Mouse (Mus musculus) heart, embryonic 13.5 days (tissue): ENCODE data around the gene Gpr137. TPM values are rescaled to one million over a fixed set of nuclear protein-coding genes. Genes with fewer than 3 reads are reported as not detected.

ENCODE experiments used
- ATAC-seq: fragments of 200-750 bp; cut with Nextera tagmentation; 2 replicates; pipeline ENCODE4 v1.8.0; 2017; ENCODE audit warnings: moderate TSS enrichment; ENCODE audit not compliant: insufficient number of reproducible peaks, low FRiP score, low TSS enrichment; ENCODE audit errors: extremely low read depth
- H3K27ac ChIP-seq: fragments of 300-500 bp; sonication (generic); replicated peaks from 2 replicates; pipeline ENCODE4 v1.5.1; 2015; ENCODE audit warnings: moderate library complexity, mild to moderate bottlenecking, inconsistent platforms
- H3K27me3 ChIP-seq: fragments of 300-500 bp; sonication (generic); replicated peaks from 2 replicates; pipeline ENCODE4 v1.6.1; 2015; ENCODE audit warnings: mild to moderate bottlenecking, inconsistent platforms
- H3K36me3 ChIP-seq: fragments of 300-500 bp; sonication (generic); 2 replicates; pipeline ENCODE4 v1.6.1; 2015; ENCODE audit warnings: mild to moderate bottlenecking, inconsistent platforms
- H3K4me1 ChIP-seq: fragments of 300-500 bp; sonication (generic); 2 replicates; pipeline ENCODE4 v1.6.1; 2015; ENCODE audit warnings: inconsistent platforms
- H3K4me2 ChIP-seq: fragments of 300-500 bp; sonication (generic); 2 replicates; pipeline ENCODE4 v1.6.1; 2015; ENCODE audit warnings: inconsistent platforms, mild to moderate bottlenecking, moderate library complexity
- H3K4me3 ChIP-seq: fragments of 300-500 bp; sonication (generic); 2 replicates; pipeline ENCODE4 v1.5.1; 2015; ENCODE audit warnings: moderate library complexity, mild to moderate bottlenecking, inconsistent platforms
- H3K9ac ChIP-seq: fragments of 300-500 bp; sonication (generic); 2 replicates; pipeline ENCODE4 v1.6.1; 2015; ENCODE audit warnings: inconsistent platforms, mild to moderate bottlenecking, moderate library complexity
- H3K9me3 ChIP-seq: fragments of 300-500 bp; sonication (generic); 2 replicates; pipeline ENCODE4 v1.6.1; 2016; ENCODE audit warnings: inconsistent platforms
- WGBS: fragments of 180-500 bp; shearing (Covaris S2); methylation state at CpG from one replicate; pipeline ENCODE4 v1.1.7; 2015; ENCODE audit warnings: mixed read lengths; 5-methylcytosine and 5-hydroxymethylcytosine counted together
- microRNA-seq: library from miRNA; unstranded; fragments of <30 nt; microRNA quantifications from one replicate; pipeline ENCODE4, GENCODE M21; 2016
- polyA plus RNA-seq: library from polyadenylated mRNA; unstranded; fragments of >200 nt; fragmentation: Nextera tagmentation; extraction: Ambion mirVana; gene quantifications from 2 replicates; pipeline ENCODE4 v1.2.1, GENCODE M21; 2015

Gene Gpr137
- polyA plus RNA-seq, 1 experiment from 2014 or later = 18.6 TPM

- H3K4me2 ChIP-seq = no peak overlapping the region
- no peak overlapping the region for H3K27ac ChIP-seq
- H3K27me3 ChIP-seq = no peaks in the 10 kb centered on the region
- 86% methylated on average over 14 of the region's 14 CpGs for WGBS
- H3K36me3 ChIP-seq = no peaks in the 10 kb centered on the region
- H3K4me1 ChIP-seq = no peaks in the 10 kb centered on the region
- ATAC-seq = no peak
- H3K4me3 ChIP-seq = no peak overlapping the region
- H3K9me3 ChIP-seq = peaks cover 6% of the 10 kb centered on the region; the same call in 1 of the 2 replicates
- H3K9ac ChIP-seq = no peak overlapping the region
Measured at GRCm38 (mm10) chr19:6893731-6894451, 48.4 kb downstream of the Gpr137 start.

DNA sequence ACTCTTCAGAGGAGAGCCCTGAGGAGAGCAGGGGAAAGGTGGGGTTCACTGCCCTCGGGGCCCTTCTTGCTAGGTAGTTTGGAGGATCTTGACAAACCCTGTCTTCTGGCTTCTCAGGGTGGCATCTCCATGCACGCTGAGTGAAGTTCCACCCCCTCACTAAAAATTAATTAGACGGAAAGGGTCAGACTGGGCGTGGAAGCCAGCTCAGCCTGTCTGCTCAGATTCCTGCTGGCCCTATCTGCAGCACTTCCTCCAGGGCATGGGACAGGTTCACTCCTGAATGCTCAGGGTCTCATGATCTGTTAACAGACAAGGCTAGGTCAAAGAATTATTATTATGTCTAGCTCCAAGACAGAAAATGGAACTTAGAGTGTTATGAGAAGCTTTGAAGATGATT is 49.8 kb downstream of the Gpr137 start:
- ATAC-seq = no peak
- H3K4me3 ChIP-seq = no peak overlapping the region
- H3K4me2 ChIP-seq = no peak overlapping the region
- no peaks in the 10 kb centered on the region for H3K4me1 ChIP-seq
- 42% methylated on average over 4 of the region's 4 CpGs for WGBS
- no peak overlapping the region for H3K9ac ChIP-seq
- no peaks in the 10 kb centered on the region for H3K27me3 ChIP-seq
- peaks cover 6% of the 10 kb centered on the region; the same call in 1 of the 2 replicates for H3K9me3 ChIP-seq
- no peak overlapping the region for H3K27ac ChIP-seq
- H3K36me3 ChIP-seq = no peaks in the 10 kb centered on the region

Small RNA genes lying within 50 kb of the gene (microRNA-seq; reads per million reads assigned to microRNA genes)
- gene Mir6990 = 1.8 reads per million

Other genes starting within 250 kb of the Gpr137 start
- gene Rps6ka4, start 101.8 kb downstream of the Gpr137 start, polyA plus RNA-seq = 14.1 and 15.4 TPM in 2 replicates
- gene Ccdc88b, start 84.3 kb downstream of the Gpr137 start, polyA plus RNA-seq = 0.39 and 1.3 TPM in 2 replicates
- gene Trmt112, start 32.8 kb downstream of the Gpr137 start, polyA plus RNA-seq = 79.1 and 93.8 TPM in 2 replicates
- gene Prdx5, start 32.4 kb downstream of the Gpr137 start, polyA plus RNA-seq = 217 and 232 TPM in 2 replicates
- 30.4 and 33.0 TPM in 2 replicates for gene Esrra, start 20.7 kb downstream of the Gpr137 start, polyA plus RNA-seq
- 1.7 and 3.6 TPM in 2 replicates for gene Catsperz, start 17.1 kb downstream of the Gpr137 start, polyA plus RNA-seq
- 0.18 and 0.44 TPM in 2 replicates for gene Kcnk4, start 8.0 kb downstream of the Gpr137 start, polyA plus RNA-seq
- gene Bad, start 619 bp downstream of the Gpr137 start, polyA plus RNA-seq = 56.9 and 59.8 TPM in 2 replicates
- 82.3 and 117 TPM in 2 replicates for gene Ppp1r14b, start 32.5 kb upstream of the Gpr137 start, polyA plus RNA-seq
- 18.1 and 18.6 TPM in 2 replicates for gene Plcb3, start 34.0 kb upstream of the Gpr137 start, polyA plus RNA-seq
- 80.9 and 98.7 TPM in 2 replicates for gene Fkbp2, start 38.0 kb upstream of the Gpr137 start, polyA plus RNA-seq
- gene Vegfb, start 45.2 kb upstream of the Gpr137 start, polyA plus RNA-seq = 125 and 133 TPM in 2 replicates
- gene Dnajc4, start 50.1 kb upstream of the Gpr137 start, polyA plus RNA-seq = 33.2 and 35.6 TPM in 2 replicates
- 23.3 and 26.8 TPM in 2 replicates for gene Nudt22, start 53.6 kb upstream of the Gpr137 start, polyA plus RNA-seq
- gene Trpt1, start 53.7 kb upstream of the Gpr137 start, polyA plus RNA-seq = 15.8 and 16.6 TPM in 2 replicates
- gene Fermt3, start 77.0 kb upstream of the Gpr137 start, polyA plus RNA-seq = 7.6 and 8.1 TPM in 2 replicates
- 207 and 228 TPM in 2 replicates for gene Stip1, start 97.5 kb upstream of the Gpr137 start, polyA plus RNA-seq
- gene Macrod1, start 114.3 kb upstream of the Gpr137 start, polyA plus RNA-seq = 32.0 and 32.9 TPM in 2 replicates
- gene Flrt1, start 163.2 kb upstream of the Gpr137 start, polyA plus RNA-seq = 1.1 and 1.4 TPM in 2 replicates